Mouse (Mus musculus) liver, embryonic 16.5 days (tissue): ENCODE measurements around the gene Selenom. TPM values are rescaled to one million over a fixed set of nuclear protein-coding genes. Genes with fewer than 3 reads are reported as not detected.

Source experiments
- polyA plus RNA-seq: library from polyadenylated mRNA; unstranded; fragments of >200 nt; fragmentation: Nextera tagmentation; extraction: Ambion mirVana; gene quantifications from 2 replicates; pipeline ENCODE4 v1.2.1, GENCODE M21; 2015

The Selenom gene
- polyA plus RNA-seq, 1 experiment from 2014 or later, result 10.8 TPM

Other genes with a start within 250 kb of the Selenom start
- 91.6 and 103 TPM in 2 replicates for gene Drg1, start 248.3 kb upstream of the Selenom start, polyA plus RNA-seq
- gene Patz1, start 225.8 kb upstream of the Selenom start, polyA plus RNA-seq, result 8.7 and 9.2 TPM in 2 replicates
- 1.4 and 1.9 TPM in 2 replicates for gene Pik3ip1, start 184.3 kb upstream of the Selenom start, polyA plus RNA-seq
- gene Limk2, start 105.5 kb upstream of the Selenom start, polyA plus RNA-seq, result 6.7 and 7.3 TPM in 2 replicates
- gene Rnf185, start 62.3 kb upstream of the Selenom start, polyA plus RNA-seq, result 8.4 and 9.0 TPM in 2 replicates
- gene Pla2g3, start 26.4 kb upstream of the Selenom start, polyA plus RNA-seq, result 0.09 and 0.12 TPM in 2 replicates
- gene Inpp5j, start 9.9 kb upstream of the Selenom start, polyA plus RNA-seq, result 0.96 and 1.0 TPM in 2 replicates
- gene Smtn, start 25.9 kb downstream of the Selenom start, polyA plus RNA-seq, result 10.4 and 16.7 TPM in 2 replicates
- gene Morc2a, start 134.5 kb downstream of the Selenom start, polyA plus RNA-seq, result 5.8 and 6.0 TPM in 2 replicates